Mouse (Mus musculus): ENCODE results near the gene Vwa8. TPM values are rescaled to one million over a fixed set of nuclear protein-coding genes. Genes with fewer than 3 reads are reported as not detected.

Vwa8 gene
- 15.5 and 17.6 TPM in 2 replicates for polyA plus RNA-seq (2015; fragmentation: Nextera tagmentation; extraction: Ambion mirVana)

DNA sequence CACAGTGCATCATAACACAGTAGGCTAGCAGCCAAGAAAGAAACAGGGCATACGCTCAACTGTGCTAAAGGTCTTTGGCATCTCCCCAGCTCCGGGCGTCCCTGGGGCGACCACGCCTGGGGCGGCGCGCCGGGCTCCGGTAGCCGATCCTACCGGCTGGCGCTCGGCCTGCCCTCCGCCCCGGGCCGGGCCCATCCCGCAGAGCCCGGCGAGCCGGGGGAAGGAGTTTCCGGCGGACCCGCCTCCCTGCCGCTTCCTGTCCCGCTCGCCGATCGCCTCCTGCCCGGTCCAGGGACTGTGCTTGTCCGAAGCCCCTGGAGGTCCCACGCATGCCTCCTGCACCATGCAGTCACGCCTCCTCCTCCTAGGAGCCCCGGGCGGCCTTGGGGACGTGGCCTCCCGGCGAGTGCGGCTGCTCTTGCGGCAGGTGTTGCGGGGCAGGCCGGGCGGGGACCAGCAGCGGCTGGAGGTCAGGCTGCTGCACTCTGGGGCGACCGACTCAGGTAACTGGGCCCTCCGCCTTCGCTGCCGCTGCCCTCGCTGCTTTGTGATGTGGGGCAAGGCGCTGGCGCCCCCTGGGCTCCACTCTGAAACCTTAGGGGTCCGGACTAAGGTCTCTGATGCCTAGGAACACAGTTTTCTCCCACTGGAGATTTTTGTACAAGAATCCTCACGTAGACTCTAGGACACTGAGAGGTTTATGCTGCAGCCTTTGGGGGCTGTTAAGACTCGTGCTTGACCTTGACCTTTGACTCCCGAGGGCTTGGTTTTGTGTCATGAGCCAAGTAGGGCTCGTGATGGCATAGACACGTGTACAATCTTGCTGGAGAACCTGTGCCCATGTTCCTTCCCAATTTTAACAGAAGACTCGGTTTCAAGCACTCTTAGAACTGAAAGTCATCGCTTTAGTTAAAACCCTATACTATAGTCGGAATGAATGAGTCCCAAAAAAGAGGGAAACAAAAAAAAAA, at the start of gene Vwa8:
TSS of gene Vwa8 (plus strand) at position 112 of the 971 bp plus-strand sequence.
- peak within 1 kb of the TSS; percentile 98 for H3K4me3 ChIP-seq
- H3K27me3 ChIP-seq = no peaks in the 10 kb centered on the region
- WGBS = 3% methylated on average over 55 of the region's 61 CpGs
- H3K4me1 ChIP-seq (replicated peaks) = peaks cover 28% of the 10 kb centered on the region
- peak within 1 kb of the TSS; percentile 97 for H3K27ac ChIP-seq
- no peaks in the 10 kb centered on the region for H3K36me3 ChIP-seq
- H3K9me3 ChIP-seq (replicated peaks) = no peaks in the 10 kb centered on the region
- peak; percentile 88 for ATAC-seq (replicated peaks; ENCODE audit: insufficient number of reproducible peaks, insufficient read depth, low FRiP score, low read depth)
- H3K9ac ChIP-seq = peak within 1 kb of the TSS; percentile 96
- peak within 1 kb of the TSS; percentile 79 for H3K4me2 ChIP-seq

DNA sequence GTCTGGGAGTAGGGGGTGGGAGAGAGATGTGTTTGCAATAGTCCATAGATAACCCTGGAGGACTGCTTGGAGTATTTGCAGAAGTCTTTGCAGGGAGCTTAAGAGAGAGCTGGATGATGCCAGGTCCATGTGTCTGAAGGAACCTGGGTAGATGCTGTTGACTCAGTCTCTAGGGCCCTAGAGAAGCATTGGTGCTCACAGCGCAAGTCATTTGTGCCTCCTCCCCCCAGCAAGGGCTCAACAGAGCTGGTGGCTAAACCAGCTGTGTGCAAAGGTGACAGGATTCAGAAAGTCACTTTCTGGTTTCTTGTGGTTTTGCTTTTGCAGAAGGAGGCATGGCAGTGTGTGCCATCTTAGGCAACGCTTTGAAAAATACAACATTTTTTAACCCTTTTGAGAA, 46.5 kb upstream of the Vwa8 start:
- H3K27me3 ChIP-seq = no peaks in the 10 kb centered on the region
- H3K9ac ChIP-seq = no peak overlapping the region
- no peak overlapping the region for H3K4me3 ChIP-seq
- no peaks in the 10 kb centered on the region for H3K4me1 ChIP-seq (replicated peaks)
- H3K27ac ChIP-seq = no peak overlapping the region
- H3K9me3 ChIP-seq (replicated peaks) = no peaks in the 10 kb centered on the region
- no peaks in the 10 kb centered on the region for H3K36me3 ChIP-seq
- no peak for ATAC-seq (replicated peaks; ENCODE audit: insufficient number of reproducible peaks, insufficient read depth, low FRiP score, low read depth)
- 76% methylated on average over 2 of the region's 2 CpGs for WGBS
- H3K4me2 ChIP-seq = no peak overlapping the region

DNA sequence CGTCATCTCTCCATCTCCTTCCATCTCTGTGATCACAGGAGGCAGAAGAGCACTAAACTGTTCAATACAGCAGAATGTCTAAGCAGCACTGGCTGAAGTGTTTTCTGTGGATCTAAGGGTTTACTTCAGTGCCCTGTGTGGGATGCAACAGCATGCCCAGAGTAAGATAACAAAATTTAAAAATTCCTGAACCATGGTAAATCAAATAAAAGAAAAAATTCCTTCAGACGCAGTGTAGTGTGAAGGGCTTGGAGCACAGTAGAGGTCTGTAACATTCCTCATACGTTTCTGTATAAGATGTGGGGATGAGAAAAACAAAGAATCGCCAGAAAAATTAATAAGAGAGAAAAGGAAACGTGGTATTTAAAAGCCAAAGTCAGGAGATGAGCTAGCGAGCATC, 44.9 kb upstream of the Vwa8 start:
- H3K9me3 ChIP-seq (replicated peaks) = no peaks in the 10 kb centered on the region
- 69% methylated on average over 6 of the region's 6 CpGs for WGBS
- H3K4me2 ChIP-seq = no peak overlapping the region
- no peaks in the 10 kb centered on the region for H3K36me3 ChIP-seq
- no peak overlapping the region for H3K9ac ChIP-seq
- no peak overlapping the region for H3K27ac ChIP-seq
- no peaks in the 10 kb centered on the region for H3K4me1 ChIP-seq (replicated peaks)
- ATAC-seq (replicated peaks; ENCODE audit: insufficient number of reproducible peaks, insufficient read depth, low FRiP score, low read depth) = no peak
- H3K4me3 ChIP-seq = no peak overlapping the region
- H3K27me3 ChIP-seq = no peaks in the 10 kb centered on the region

DNA sequence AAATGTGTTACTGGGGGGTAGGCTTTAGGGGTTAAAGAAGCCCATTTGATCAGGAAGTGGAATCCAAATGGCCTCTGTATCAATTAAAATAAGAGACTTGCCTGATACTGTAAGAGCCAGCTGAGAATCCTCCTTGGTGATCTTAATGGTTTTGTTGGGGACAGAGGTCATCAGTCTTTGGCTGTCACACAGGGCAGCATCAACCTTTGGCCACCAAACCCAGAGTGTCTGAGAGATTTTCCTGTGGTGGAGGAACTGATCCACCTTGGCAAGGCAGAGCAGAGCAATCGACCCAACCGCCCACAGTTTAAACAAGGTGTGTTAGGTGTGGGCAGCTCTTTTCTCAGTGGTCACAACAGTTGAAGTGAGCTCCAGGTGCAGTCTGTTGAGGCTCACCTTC, 36.0 kb upstream of the Vwa8 start:
- WGBS = 89% methylated on average over 2 of the region's 2 CpGs

DNA sequence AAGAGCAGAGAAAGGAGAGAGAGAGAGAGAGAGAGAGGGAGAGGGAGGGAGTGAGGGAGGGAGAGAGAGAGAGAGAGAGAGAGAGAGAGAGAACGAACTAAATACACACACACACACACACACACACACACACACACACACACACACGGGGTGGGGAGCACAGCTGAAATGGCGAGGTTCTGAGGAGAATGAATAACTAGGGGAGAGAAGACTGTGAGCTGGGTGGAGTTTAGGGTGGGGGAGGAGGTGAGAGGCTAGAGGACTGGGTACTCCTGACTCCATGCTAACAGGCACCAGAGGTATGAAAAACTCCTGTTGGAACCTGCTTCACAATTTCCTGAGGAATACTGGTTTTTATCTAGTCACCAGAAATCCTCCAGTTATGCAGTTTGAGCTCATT, 32.4 kb upstream of the Vwa8 start:
- Histone ChIP-seq H3K4me1 (replicated peaks) (no peaks in the 10 kb centered on the region), H3K9me3 (replicated peaks) (no peaks in the 10 kb centered on the region), H3K27ac (no peak overlapping the region), H3K4me2 (no peak overlapping the region), H3K9ac (no peak overlapping the region), H3K36me3 (no peaks in the 10 kb centered on the region), H3K27me3 (no peaks in the 10 kb centered on the region), H3K4me3 (no peak overlapping the region)
- no peak for ATAC-seq (replicated peaks; ENCODE audit: insufficient number of reproducible peaks, insufficient read depth, low FRiP score, low read depth)
- 40% methylated on average over 2 of the region's 3 CpGs for WGBS

More for the DNA sequence above, 36.0 kb upstream of the Vwa8 start:
- H3K27ac ChIP-seq = no peak overlapping the region
- ATAC-seq (replicated peaks; ENCODE audit: insufficient number of reproducible peaks, insufficient read depth, low FRiP score, low read depth) = no peak
- H3K9ac ChIP-seq = no peak overlapping the region
- H3K4me3 ChIP-seq = no peak overlapping the region
- H3K27me3 ChIP-seq = no peaks in the 10 kb centered on the region
- no peaks in the 10 kb centered on the region for H3K9me3 ChIP-seq (replicated peaks)
- H3K4me2 ChIP-seq = no peak overlapping the region
- H3K4me1 ChIP-seq (replicated peaks) = no peaks in the 10 kb centered on the region
- H3K36me3 ChIP-seq = no peaks in the 10 kb centered on the region

DNA sequence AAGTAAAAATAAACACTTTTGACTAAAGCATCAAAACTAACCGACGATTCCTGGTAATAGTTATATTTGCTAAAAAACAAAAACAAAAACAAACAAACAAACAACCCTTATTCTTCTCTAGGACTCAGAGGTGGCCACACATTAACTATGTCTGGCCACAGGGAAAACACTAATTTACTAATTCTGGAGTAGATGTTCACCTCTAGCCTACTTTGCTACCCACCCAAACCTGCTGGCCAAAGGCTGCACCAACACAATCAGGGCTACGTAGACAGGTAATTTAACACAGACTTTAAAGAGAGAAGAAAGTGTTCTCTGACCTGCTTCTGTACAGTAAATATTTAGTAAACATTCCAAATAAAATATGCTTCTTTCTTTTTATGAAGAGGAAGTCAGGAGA, 31.2 kb upstream of the Vwa8 start:
- H3K4me2 ChIP-seq = no peak overlapping the region
- WGBS = 87% methylated on average over 3 of the region's 3 CpGs
- no peak overlapping the region for H3K27ac ChIP-seq
- no peak overlapping the region for H3K9ac ChIP-seq
- no peak for ATAC-seq (replicated peaks; ENCODE audit: insufficient number of reproducible peaks, insufficient read depth, low FRiP score, low read depth)
- no peaks in the 10 kb centered on the region for H3K9me3 ChIP-seq (replicated peaks)
- H3K27me3 ChIP-seq = no peaks in the 10 kb centered on the region
- no peaks in the 10 kb centered on the region for H3K4me1 ChIP-seq (replicated peaks)
- H3K4me3 ChIP-seq = no peak overlapping the region
- H3K36me3 ChIP-seq = no peaks in the 10 kb centered on the region

DNA sequence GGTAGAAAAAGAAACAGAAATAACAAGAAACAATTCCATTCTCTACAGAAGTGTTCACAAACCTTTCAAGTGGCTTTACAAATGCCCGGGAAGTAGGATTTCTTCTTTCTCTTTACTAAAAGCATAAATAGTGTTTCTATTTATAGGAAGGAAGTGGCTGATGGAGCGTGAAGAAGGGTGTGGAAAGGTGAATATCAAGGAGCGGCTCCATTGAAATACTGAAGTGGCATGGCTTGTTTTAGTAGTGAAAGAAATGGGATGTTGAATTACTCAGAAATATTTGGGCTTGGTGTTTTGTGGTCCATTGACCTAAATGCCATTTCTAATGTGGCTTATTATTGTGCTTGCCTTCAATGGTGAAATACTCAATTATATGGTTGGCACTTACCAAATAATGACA, 30.4 kb upstream of the Vwa8 start:
- no peaks in the 10 kb centered on the region for H3K36me3 ChIP-seq
- H3K27ac ChIP-seq = no peak overlapping the region
- no peak for ATAC-seq (replicated peaks; ENCODE audit: insufficient number of reproducible peaks, insufficient read depth, low FRiP score, low read depth)
- WGBS = 34% methylated on average over 3 of the region's 3 CpGs
- no peaks in the 10 kb centered on the region for H3K27me3 ChIP-seq
- no peaks in the 10 kb centered on the region for H3K4me1 ChIP-seq (replicated peaks)
- H3K4me3 ChIP-seq = no peak overlapping the region
- H3K4me2 ChIP-seq = no peak overlapping the region
- no peak overlapping the region for H3K9ac ChIP-seq
- no peaks in the 10 kb centered on the region for H3K9me3 ChIP-seq (replicated peaks)

DNA sequence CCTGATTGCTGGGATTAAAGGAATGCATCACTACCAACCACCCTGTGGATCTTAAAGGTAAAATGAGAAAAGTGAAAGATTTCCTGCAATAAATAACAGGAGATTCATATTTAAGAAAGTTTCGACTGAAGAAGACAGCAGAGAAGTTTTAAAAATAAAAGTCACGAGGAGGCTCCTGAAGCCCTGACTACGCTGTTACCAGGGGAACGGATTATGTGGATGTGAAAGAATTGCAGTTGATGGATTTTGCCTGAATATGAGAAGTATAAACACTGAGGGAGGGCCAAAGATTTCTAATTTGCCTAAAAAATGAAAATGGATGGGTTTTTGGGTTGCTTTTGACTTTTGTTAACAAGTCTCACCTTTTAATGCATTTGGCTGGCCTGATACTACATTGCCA, 24.8 kb upstream of the Vwa8 start:
- Histone ChIP-seq H3K9ac (no peak overlapping the region), H3K9me3 (replicated peaks) (no peaks in the 10 kb centered on the region), H3K4me2 (no peak overlapping the region), H3K27me3 (no peaks in the 10 kb centered on the region), H3K4me1 (replicated peaks) (no peaks in the 10 kb centered on the region), H3K36me3 (no peaks in the 10 kb centered on the region), H3K4me3 (no peak overlapping the region), H3K27ac (no peak overlapping the region)
- WGBS = 79% methylated on average over 4 of the region's 4 CpGs
- no peak for ATAC-seq (replicated peaks; ENCODE audit: insufficient number of reproducible peaks, insufficient read depth, low FRiP score, low read depth)

DNA sequence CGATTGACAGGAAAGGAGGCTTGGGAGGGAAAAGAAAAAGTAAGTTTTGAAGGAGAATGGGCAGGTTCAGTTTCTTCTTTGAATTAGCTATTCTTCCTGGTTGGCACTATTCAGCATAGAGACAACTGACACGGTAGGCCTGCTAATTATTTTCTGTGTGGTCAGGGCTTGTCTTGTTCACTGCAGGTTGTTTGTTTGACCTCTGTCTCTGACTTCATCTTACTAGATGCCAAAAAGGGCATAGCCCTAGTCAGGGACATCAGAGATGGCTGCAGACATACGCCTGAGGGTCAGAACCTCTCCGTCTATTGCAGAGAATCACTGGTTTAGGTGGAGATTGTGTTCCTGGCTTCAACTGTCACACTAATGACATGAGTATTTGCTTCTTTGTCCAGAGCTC, 24.3 kb upstream of the Vwa8 start:
- 72% methylated on average over 4 of the region's 4 CpGs for WGBS
- H3K27me3 ChIP-seq = no peaks in the 10 kb centered on the region
- no peak overlapping the region for H3K27ac ChIP-seq
- no peak overlapping the region for H3K9ac ChIP-seq
- no peak for ATAC-seq (replicated peaks; ENCODE audit: insufficient number of reproducible peaks, insufficient read depth, low FRiP score, low read depth)
- H3K4me2 ChIP-seq = no peak overlapping the region
- H3K4me1 ChIP-seq (replicated peaks) = no peaks in the 10 kb centered on the region
- no peak overlapping the region for H3K4me3 ChIP-seq
- H3K36me3 ChIP-seq = no peaks in the 10 kb centered on the region
- no peaks in the 10 kb centered on the region for H3K9me3 ChIP-seq (replicated peaks)

DNA sequence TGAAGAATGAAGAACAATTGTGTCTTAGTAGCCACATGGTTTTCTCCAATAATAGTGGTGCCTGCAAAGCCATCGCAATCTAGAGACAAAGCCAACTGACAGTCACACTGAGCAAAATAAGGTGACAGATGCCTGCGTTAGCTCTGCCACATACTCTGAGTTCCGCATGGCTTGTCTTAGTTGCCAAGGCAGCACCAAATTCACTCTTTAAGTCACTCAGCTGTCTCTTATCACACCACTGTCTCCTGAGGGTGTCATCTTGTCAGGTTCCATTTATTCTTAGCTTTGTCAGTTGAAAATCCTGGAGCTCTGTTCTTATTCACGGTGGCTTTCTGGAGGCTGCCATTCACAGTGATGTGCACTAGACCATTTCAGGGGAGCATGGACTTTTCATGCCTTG, 17.7 kb upstream of the Vwa8 start:
- Histone ChIP-seq H3K27me3 (no peaks in the 10 kb centered on the region), H3K4me1 (replicated peaks) (no peaks in the 10 kb centered on the region), H3K9me3 (replicated peaks) (no peaks in the 10 kb centered on the region), H3K27ac (no peak overlapping the region), H3K9ac (no peak overlapping the region), H3K4me2 (no peak overlapping the region), H3K36me3 (no peaks in the 10 kb centered on the region), H3K4me3 (no peak overlapping the region)
- no peak for ATAC-seq (replicated peaks; ENCODE audit: insufficient number of reproducible peaks, insufficient read depth, low FRiP score, low read depth)
- WGBS = 77% methylated on average over 4 of the region's 4 CpGs

DNA sequence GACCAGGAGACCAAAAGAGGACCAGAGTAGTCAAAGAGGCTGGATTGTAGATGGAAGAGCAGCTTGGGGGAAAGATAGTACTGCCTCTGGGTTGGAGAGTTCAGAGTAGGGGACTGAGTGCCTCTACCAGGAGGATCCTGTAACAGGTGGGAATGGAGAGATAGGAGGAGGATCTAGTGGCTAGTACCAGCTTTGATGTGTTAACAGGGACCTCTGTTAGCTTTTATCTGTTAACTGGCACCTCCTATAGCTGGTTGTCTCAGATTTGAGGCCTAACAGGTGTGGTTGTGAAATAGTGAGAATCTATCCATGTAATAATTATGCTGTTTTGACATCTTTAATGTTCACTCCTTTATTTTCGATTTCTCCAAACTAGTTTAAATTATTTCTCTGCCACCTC, 904 bp upstream of the Vwa8 start:
- H3K36me3 ChIP-seq = no peaks in the 10 kb centered on the region
- 81% methylated on average over 1 of the region's 1 CpGs for WGBS
- no peak for ATAC-seq (replicated peaks; ENCODE audit: insufficient number of reproducible peaks, insufficient read depth, low FRiP score, low read depth)
- peaks cover 28% of the 10 kb centered on the region for H3K4me1 ChIP-seq (replicated peaks)
- H3K27ac ChIP-seq = no peak overlapping the region
- no peak overlapping the region for H3K4me3 ChIP-seq
- no peak overlapping the region for H3K4me2 ChIP-seq
- no peaks in the 10 kb centered on the region for H3K9me3 ChIP-seq (replicated peaks)
- no peak overlapping the region for H3K9ac ChIP-seq
- H3K27me3 ChIP-seq = no peaks in the 10 kb centered on the region

DNA sequence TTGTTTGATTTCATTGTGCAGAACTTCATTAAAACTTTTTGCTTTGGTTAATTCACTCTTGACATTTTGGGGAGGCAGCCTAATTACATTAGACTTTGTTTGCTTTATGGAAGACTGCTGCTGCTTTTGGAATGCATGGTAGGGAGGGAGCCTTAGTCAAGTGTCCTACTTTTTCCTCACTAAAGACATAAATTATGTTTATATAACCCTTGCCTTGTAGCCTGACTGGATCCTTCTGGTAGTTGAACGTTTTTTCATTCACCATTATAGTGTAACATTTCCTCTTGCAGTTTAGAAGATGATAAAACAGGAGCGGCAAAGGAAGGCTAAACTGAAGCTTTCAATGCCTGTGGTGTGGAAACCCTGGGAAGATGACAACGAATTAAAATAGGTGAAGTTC, 375 bp upstream of the Vwa8 start:
- H3K9ac ChIP-seq = peak overlapping the region; percentile 96
- no peak for ATAC-seq (replicated peaks; ENCODE audit: insufficient number of reproducible peaks, insufficient read depth, low FRiP score, low read depth)
- H3K4me1 ChIP-seq (replicated peaks) = peaks cover 28% of the 10 kb centered on the region
- no peaks in the 10 kb centered on the region for H3K36me3 ChIP-seq
- no peaks in the 10 kb centered on the region for H3K27me3 ChIP-seq
- peak overlapping the region; percentile 98 for H3K4me3 ChIP-seq
- WGBS = 6% methylated on average over 3 of the region's 3 CpGs
- H3K9me3 ChIP-seq (replicated peaks) = no peaks in the 10 kb centered on the region
- peak overlapping the region; percentile 97 for H3K27ac ChIP-seq
- H3K4me2 ChIP-seq = peak overlapping the region; percentile 79

Measured in heart, embryonic 15.5 days (tissue).